30 mouse cellular contexts compared by ENCODE assay signal in the genomic region with DNA sequence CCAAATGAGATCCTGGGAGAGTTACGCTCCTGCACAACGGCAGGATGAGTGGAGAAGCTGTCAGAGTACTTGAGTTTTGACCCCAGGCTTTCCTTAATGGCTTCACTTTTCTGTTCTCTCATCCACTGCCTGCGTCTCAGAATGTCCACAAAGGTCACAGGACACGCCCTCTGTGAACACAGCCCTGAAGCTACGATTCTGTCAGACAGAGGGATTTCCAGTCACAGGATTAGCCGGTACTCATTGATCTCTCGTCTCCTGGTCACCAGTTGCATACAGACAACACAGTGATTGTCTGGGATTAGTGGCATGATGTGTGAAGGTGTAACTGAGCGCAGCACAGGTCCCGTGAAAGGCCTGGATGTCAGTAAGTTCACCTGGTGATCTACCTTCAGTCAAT. TPM values are rescaled to one million over a fixed set of nuclear protein-coding genes. Genes with fewer than 3 reads are reported as not detected.
DNase-seq lines count a peak whose midpoint lies in the region; ATAC-seq and TF ChIP-seq lines count a peak whose summit lies in the region.
"Had no signal": no experiment of that assay in that cellular context is flagged by ENCODE, and none has a peak within 500 bp of the region (broad histone marks: within the 10 kb centered on the region; RNA-seq: fewer than 3 reads in every experiment).

No protein-coding gene starts in this region.

- H3K4me2 ChIP-seq in hindbrain, embryonic 16.5 days (ENCODE audit: low read length) = no peak overlapping the region
- no peak overlapping the region for H3K4me2 ChIP-seq in midbrain, embryonic 11.5 days
- H3K4me2 ChIP-seq in midbrain, postnatal 0 days (ENCODE audit: low read depth, low read length, poor library complexity, severe bottlenecking) = no peak overlapping the region
- H3K4me2 ChIP-seq: embryonic facial prominence, embryonic 12.5 days; heart, embryonic 13.5 days; kidney, embryonic 15.5 days; limb, embryonic 12.5 days had no signal

- H3K9me3 ChIP-seq in hindbrain, embryonic 10.5 days = no peaks in the 10 kb centered on the region
- H3K9me3 ChIP-seq in hindbrain, embryonic 16.5 days (ENCODE audit: control insufficient read depth, low read length) = no peaks in the 10 kb centered on the region
- no peaks in the 10 kb centered on the region for H3K9me3 ChIP-seq in midbrain, embryonic 11.5 days (ENCODE audit: control insufficient read depth, low read length)
- no peaks in the 10 kb centered on the region for H3K9me3 ChIP-seq in midbrain, postnatal 0 days (ENCODE audit: low read length)
- no peaks in the 10 kb centered on the region for H3K9me3 ChIP-seq in embryonic facial prominence, embryonic 10.5 days
- H3K9me3 ChIP-seq: embryonic facial prominence, embryonic 12.5 days; heart, embryonic 13.5 days; kidney, embryonic 15.5 days; limb, embryonic 12.5 days had no signal

- peak; percentile 49 for DNase-seq in hindbrain, embryonic 10.5 days (ENCODE audit: low spot score)
- DNase-seq in midbrain, embryonic 11.5 days (ENCODE audit: low spot score, missing footprints) = no peak
- DNase-seq in midbrain, postnatal 0 days (ENCODE audit: low spot score) = no peak
- DNase-seq in embryonic facial prominence, embryonic 10.5 days (ENCODE audit: low spot score) = peak; percentile 31
- DNase-seq in yolk sac, embryonic 10.5 days (ENCODE audit: low spot score) = peak; percentile 7
- DNase-seq in heart, adult 9 months (ENCODE audit: low spot score in 2 of 2) = no peak
- DNase-seq in left cerebral cortex, adult 11 months (ENCODE audit: low spot score) = no peak
- DNase-seq: adrenal gland, postnatal 36 days; cerebellum, adult 11-12 months; cerebellum, postnatal 25 days; kidney, postnatal 4 days; layer of hippocampus, adult 9-11 months; lung, postnatal 10 days; right cerebral cortex, postnatal 25 days; thymus, postnatal 4 days had no signal

- H3K27ac ChIP-seq in hindbrain, embryonic 10.5 days = peak overlapping the region; percentile 64
- H3K27ac ChIP-seq in hindbrain, embryonic 16.5 days (ENCODE audit: low read depth, low read length) = no peak overlapping the region
- no peak overlapping the region for H3K27ac ChIP-seq in midbrain, embryonic 11.5 days (ENCODE audit: low read depth, low read length)
- H3K27ac ChIP-seq in midbrain, postnatal 0 days (ENCODE audit: low read depth, low read length) = no peak overlapping the region
- no peak overlapping the region for H3K27ac ChIP-seq in embryonic facial prominence, embryonic 10.5 days (replicated peaks)
- H3K27ac ChIP-seq: embryonic facial prominence, embryonic 12.5 days; heart, embryonic 13.5 days; kidney, embryonic 15.5 days; limb, embryonic 12.5 days; liver, embryonic 14.5 days had no signal

- 22% methylated on average over 9 of the region's 9 CpGs for WGBS in hindbrain, embryonic 10.5 days
- WGBS in hindbrain, embryonic 16.5 days = 31% methylated on average over 9 of the region's 9 CpGs
- 8% methylated on average over 9 of the region's 9 CpGs for WGBS in midbrain, embryonic 11.5 days
- 31% methylated on average over 9 of the region's 9 CpGs for WGBS in midbrain, postnatal 0 days
- 14% methylated on average over 9 of the region's 9 CpGs for WGBS in embryonic facial prominence, embryonic 10.5 days

- H3K9ac ChIP-seq in hindbrain, embryonic 16.5 days (ENCODE audit: low read depth, low read length) = no peak overlapping the region
- no peak overlapping the region for H3K9ac ChIP-seq in midbrain, embryonic 11.5 days (ENCODE audit: low read length)
- no peak overlapping the region for H3K9ac ChIP-seq in midbrain, postnatal 0 days (replicated peaks; ENCODE audit: low read length, poor library complexity, severe bottlenecking)
- H3K9ac ChIP-seq: embryonic facial prominence, embryonic 12.5 days; forebrain, postnatal 0 days; heart, embryonic 13.5 days; kidney, embryonic 15.5 days; limb, embryonic 12.5 days; liver, embryonic 14.5 days had no signal

- peaks cover 47% of the 10 kb centered on the region for H3K4me1 ChIP-seq in hindbrain, embryonic 10.5 days (replicated peaks)
- H3K4me1 ChIP-seq in hindbrain, embryonic 16.5 days (ENCODE audit: control insufficient read depth, insufficient read depth, low read depth, low read length) = peaks cover 18% of the 10 kb centered on the region
- H3K4me1 ChIP-seq in midbrain, embryonic 11.5 days (ENCODE audit: control insufficient read depth, insufficient read depth, low read length) = peaks cover 13% of the 10 kb centered on the region
- H3K4me1 ChIP-seq in midbrain, postnatal 0 days (ENCODE audit: insufficient read depth, low read length) = peaks cover 10% of the 10 kb centered on the region
- H3K4me1 ChIP-seq in embryonic facial prominence, embryonic 10.5 days = peaks cover 21% of the 10 kb centered on the region
- H3K4me1 ChIP-seq: embryonic facial prominence, embryonic 12.5 days; kidney, embryonic 15.5 days had no signal

- no peak overlapping the region for H3K4me3 ChIP-seq in hindbrain, embryonic 10.5 days
- H3K4me3 ChIP-seq in hindbrain, embryonic 16.5 days (ENCODE audit: low read length) = no peak overlapping the region
- no peak overlapping the region for H3K4me3 ChIP-seq in midbrain, embryonic 11.5 days (ENCODE audit: low read depth, low read length)
- H3K4me3 ChIP-seq in midbrain, postnatal 0 days (ENCODE audit: low read depth, low read length) = no peak overlapping the region
- H3K4me3 ChIP-seq in embryonic facial prominence, embryonic 10.5 days = no peak overlapping the region
- H3K4me3 ChIP-seq: embryonic facial prominence, embryonic 12.5 days; erythroblast, embryonic 14.5 days; heart, embryonic 13.5 days; kidney, embryonic 15.5 days; limb, embryonic 12.5 days had no signal

- no peaks in the 10 kb centered on the region for H3K36me3 ChIP-seq in hindbrain, embryonic 10.5 days
- no peaks in the 10 kb centered on the region for H3K36me3 ChIP-seq in hindbrain, embryonic 16.5 days (ENCODE audit: control insufficient read depth, insufficient read depth, low read length)
- H3K36me3 ChIP-seq in midbrain, embryonic 11.5 days (ENCODE audit: control insufficient read depth, insufficient read depth, low read length) = no peaks in the 10 kb centered on the region
- H3K36me3 ChIP-seq in midbrain, postnatal 0 days (ENCODE audit: insufficient read depth, low read length) = no peaks in the 10 kb centered on the region
- no peaks in the 10 kb centered on the region for H3K36me3 ChIP-seq in embryonic facial prominence, embryonic 10.5 days (replicated peaks)
- H3K36me3 ChIP-seq: embryonic facial prominence, embryonic 12.5 days; heart, embryonic 13.5 days; kidney, embryonic 15.5 days; limb, embryonic 12.5 days had no signal

- TF ChIP-seq CTCF in midbrain, postnatal 0 days (IDR thresholded peaks at IDR 0.05) = no peak

- H3K27me3 ChIP-seq in hindbrain, embryonic 10.5 days (ENCODE audit: insufficient read depth, poor library complexity, severe bottlenecking) = peaks cover 14% of the 10 kb centered on the region; the same call in 1 of the 2 replicates
- H3K27me3 ChIP-seq in hindbrain, embryonic 16.5 days (replicated peaks; ENCODE audit: control insufficient read depth, insufficient read depth, low read length) = no peaks in the 10 kb centered on the region
- no peaks in the 10 kb centered on the region; the same call in 1 of the 2 replicates for H3K27me3 ChIP-seq in midbrain, embryonic 11.5 days (ENCODE audit: control insufficient read depth, insufficient read depth, low read length)
- H3K27me3 ChIP-seq in midbrain, postnatal 0 days (ENCODE audit: insufficient read depth, low read length) = no peaks in the 10 kb centered on the region
- H3K27me3 ChIP-seq in embryonic facial prominence, embryonic 10.5 days (replicated peaks; ENCODE audit: low read depth, poor library complexity, severe bottlenecking) = peaks cover 12% of the 10 kb centered on the region; the same call in 1 of the 2 replicates
- H3K27me3 ChIP-seq: CH12.LX; embryonic facial prominence, embryonic 12.5 days; heart, embryonic 13.5 days had no signal

- no peak for ATAC-seq in hindbrain, embryonic 16.5 days
- peak; percentile 57; the same call in 1 of the 2 replicates for ATAC-seq in midbrain, embryonic 11.5 days (ENCODE audit: low FRiP score)
- ATAC-seq in midbrain, postnatal 0 days (ENCODE audit: low FRiP score) = no peak
- ATAC-seq: forebrain, postnatal 0 days had no signal

RNA-seq across cellular contexts. Expression of gene Slc22a15, which starts 39.2 kb away (rescaled TPM):
- polyA plus RNA-seq in hindbrain, embryonic 10.5 days (2016; fragmentation: Nextera tagmentation; extraction: Ambion mirVana) = 5.4 and 9.9 TPM in 2 replicates
- polyA plus RNA-seq in hindbrain, embryonic 16.5 days (2015; fragmentation: Nextera tagmentation; extraction: Ambion mirVana) = 4.5 and 5.4 TPM in 2 replicates
- 4.6 and 5.0 TPM in 2 replicates for polyA plus RNA-seq in midbrain, embryonic 11.5 days (2014; fragmentation: Nextera tagmentation; extraction: Ambion mirVana)
- 13.2 and 13.5 TPM in 2 replicates for total RNA-seq in midbrain, postnatal 0 days (2014; rRNA removed)
- polyA plus RNA-seq in midbrain, postnatal 0 days (2015; fragmentation: Nextera tagmentation; extraction: Ambion mirVana) = 5.6 and 6.2 TPM in 2 replicates
- polyA plus RNA-seq in embryonic facial prominence, embryonic 10.5 days (2016; fragmentation: Nextera tagmentation; extraction: Ambion mirVana) = 3.4 and 4.6 TPM in 2 replicates
- polyA plus RNA-seq: erythroblast, embryonic 14.5 days had no signal

RNA-seq across cellular contexts. Expression of gene Nhlh2, which starts 46.4 kb away (rescaled TPM):
- polyA plus RNA-seq in hindbrain, embryonic 10.5 days (2016; fragmentation: Nextera tagmentation; extraction: Ambion mirVana) = 64.1 and 152 TPM in 2 replicates
- 25.6 and 32.3 TPM in 2 replicates for polyA plus RNA-seq in hindbrain, embryonic 16.5 days (2015; fragmentation: Nextera tagmentation; extraction: Ambion mirVana)
- 100 and 112 TPM in 2 replicates for polyA plus RNA-seq in midbrain, embryonic 11.5 days (2014; fragmentation: Nextera tagmentation; extraction: Ambion mirVana)
- total RNA-seq in midbrain, postnatal 0 days (2014; rRNA removed) = 18.8 and 21.2 TPM in 2 replicates
- 12.8 and 16.0 TPM in 2 replicates for polyA plus RNA-seq in midbrain, postnatal 0 days (2015; fragmentation: Nextera tagmentation; extraction: Ambion mirVana)
- 16.1 and 22.3 TPM in 2 replicates for polyA plus RNA-seq in embryonic facial prominence, embryonic 10.5 days (2016; fragmentation: Nextera tagmentation; extraction: Ambion mirVana)
- total RNA-seq: adrenal gland, postnatal 36 days; CH12.LX; granulocyte monocyte progenitor cell, adult 5-6 weeks; heart, postnatal 25 days; megakaryocyte progenitor cell, adult 5-6 weeks; MEL had no signal
- polyA plus RNA-seq: erythroblast, embryonic 14.5 days; heart, embryonic 13.5 days; kidney, embryonic 15.5 days; liver, embryonic 14.5 days; spleen, adult 2 months; stomach, embryonic 14.5 days had no signal

Comparison
In these comparisons a context has a peak if more than half of its experiments do, and no peak if none do; other contexts are left out.
1. DNase-seq: peak in hindbrain, embryonic 10.5 days (single experiment), embryonic facial prominence, embryonic 10.5 days (single experiment) and yolk sac, embryonic 10.5 days (single experiment); none in midbrain, embryonic 11.5 days (single experiment), midbrain, postnatal 0 days (single experiment), heart, adult 9 months (0 of 2) and left cerebral cortex, adult 11 months (single experiment).